Mouse (Mus musculus): ENCODE measurements around the gene Bfar. TPM values are rescaled to one million over a fixed set of nuclear protein-coding genes. Genes with fewer than 3 reads are reported as not detected.

The Bfar gene
- 16.4 TPM for polyA plus RNA-seq (2014; fragmentation: Illumina TruSeq; extraction: RNeasy Lipid Tissue Mini Kit (QIAGEN cat#74804); ENCODE audit: low read depth, low replicate concordance)

DNA sequence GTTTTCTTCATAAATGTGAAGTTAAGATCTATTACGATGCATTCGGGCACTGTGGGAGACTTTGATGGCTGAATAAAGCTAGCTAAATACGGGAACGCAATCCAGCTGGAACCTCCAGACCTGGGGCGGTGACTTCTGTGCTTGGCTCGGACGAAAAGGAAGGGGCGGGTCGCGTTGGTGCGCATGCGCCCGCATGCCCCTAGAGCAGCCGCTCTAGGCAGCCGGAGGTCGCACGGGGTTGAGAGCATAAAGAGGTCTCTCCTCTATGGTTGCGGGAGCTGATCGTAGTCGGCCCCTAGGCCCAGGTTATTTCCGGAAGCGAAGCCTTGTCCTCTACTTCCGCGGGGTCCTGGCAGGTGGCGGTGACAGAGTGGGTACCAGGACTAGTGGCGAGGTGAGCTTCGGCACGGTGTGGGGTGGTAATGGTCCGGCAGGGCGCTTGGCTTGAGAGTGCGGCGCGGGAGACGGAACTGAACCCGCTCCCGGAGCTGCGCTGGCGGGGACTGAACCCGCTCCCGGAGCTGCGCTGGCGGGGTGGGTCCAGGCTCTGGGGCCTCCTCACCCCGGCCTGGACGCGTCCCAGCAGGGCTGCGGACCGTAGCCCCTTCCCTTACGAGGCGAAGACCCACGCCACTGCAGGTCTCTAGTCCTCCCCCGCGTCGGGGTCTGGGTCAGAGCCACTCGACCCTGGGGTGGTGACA, at the start of gene Bfar, which contains the start of gene 3110001I22Rik:
Bfar (plus strand) TSS at position 174 of the 701 bp plus-strand sequence.
3110001I22Rik (plus strand) TSS at position 245 of the 701 bp plus-strand sequence.

DNA sequence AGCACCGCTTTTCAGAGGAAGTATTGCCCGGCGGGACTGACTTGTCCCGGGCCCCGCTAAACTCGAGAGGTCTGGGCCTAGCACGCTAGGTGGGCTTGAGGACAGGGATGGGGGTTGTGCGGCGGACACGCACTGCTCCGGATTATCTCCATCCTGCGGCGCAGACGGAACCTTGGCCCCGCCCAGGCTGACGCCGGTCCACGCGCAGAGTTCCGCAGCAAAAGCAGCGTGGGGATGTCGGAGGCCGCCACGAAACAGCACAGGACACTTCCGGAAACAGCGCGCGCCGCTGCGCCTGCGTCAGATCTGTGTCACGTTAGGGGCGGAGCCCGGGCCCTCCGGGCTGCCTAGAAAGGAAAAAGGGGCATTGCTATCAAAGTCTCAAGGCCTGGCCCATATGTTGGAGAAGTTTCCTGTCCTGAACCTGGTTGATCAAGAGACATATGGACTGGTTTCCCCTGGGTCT, 3.7 kb upstream of the Bfar start, which contains the start of gene Parn:
Parn (minus strand) TSS at position 293 of the 466 bp plus-strand sequence.

DNA sequence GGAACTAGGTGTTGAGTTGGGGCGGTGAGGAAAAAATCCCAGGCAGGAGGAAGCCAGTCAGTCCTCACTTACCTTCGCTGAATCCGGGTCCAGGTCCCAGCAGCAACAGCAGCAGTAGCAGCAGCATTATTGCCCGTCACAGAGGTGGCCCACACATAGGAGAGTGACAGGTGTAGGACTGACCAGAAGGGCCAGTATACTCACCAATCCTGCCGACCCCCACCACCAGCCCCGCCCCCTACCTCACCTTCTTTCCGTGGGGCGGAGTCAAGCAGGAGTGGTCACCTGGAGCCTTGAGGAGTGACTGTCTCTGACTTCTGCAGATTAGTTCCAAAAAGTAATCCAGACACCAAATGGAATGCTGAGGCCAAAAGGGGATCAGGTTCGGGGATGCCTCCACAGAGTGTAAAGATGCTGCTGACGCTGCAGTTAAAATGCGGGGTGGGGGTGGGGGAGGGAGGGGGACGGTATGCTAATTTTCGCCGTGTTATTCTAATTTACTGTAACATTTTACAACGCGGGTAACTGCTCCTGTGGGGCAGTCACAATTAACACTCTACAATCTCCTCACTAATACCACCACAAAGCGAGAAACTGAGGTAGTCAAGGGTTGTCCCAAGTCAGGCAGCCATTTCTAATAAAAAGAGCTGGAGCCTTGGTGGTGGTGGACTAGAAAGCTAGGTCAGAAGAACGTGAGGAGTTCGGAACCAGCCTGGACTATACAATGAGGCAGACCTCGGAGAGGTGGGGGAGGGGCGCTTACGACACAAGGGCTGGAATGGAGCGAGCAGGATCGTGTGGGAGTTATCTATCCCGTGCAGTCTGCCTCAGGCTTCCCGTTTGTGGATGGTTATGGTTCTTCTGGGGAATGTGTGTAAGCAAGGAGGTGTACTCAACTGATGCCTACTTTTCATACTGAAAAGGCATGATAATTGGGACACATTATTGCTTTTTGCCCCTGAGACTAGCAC, 58.9 kb downstream of the Bfar start, which contains the start of gene Pla2g10:
Pla2g10 (minus strand) TSS at position 699 of the 971 bp plus-strand sequence.

Other genes with a start within 250 kb of the Bfar start
- gene Parn, start 3.7 kb upstream of the Bfar start, polyA plus RNA-seq (2014; fragmentation: Illumina TruSeq; extraction: RNeasy Lipid Tissue Mini Kit (QIAGEN cat#74804); ENCODE audit: low read depth, low replicate concordance), result 20.8 TPM
- 6.8 TPM for gene 3110001I22Rik, start 71 bp downstream of the Bfar start, polyA plus RNA-seq (2014; fragmentation: Illumina TruSeq; extraction: RNeasy Lipid Tissue Mini Kit (QIAGEN cat#74804); ENCODE audit: low read depth, low replicate concordance)
- gene Pla2g10, start 59.1 kb downstream of the Bfar start, polyA plus RNA-seq (2014; fragmentation: Illumina TruSeq; extraction: RNeasy Lipid Tissue Mini Kit (QIAGEN cat#74804); ENCODE audit: low read depth, low replicate concordance), result 19.7 TPM
- 21.7 TPM for gene Rrn3, start 108.8 kb downstream of the Bfar start, polyA plus RNA-seq (2014; fragmentation: Illumina TruSeq; extraction: RNeasy Lipid Tissue Mini Kit (QIAGEN cat#74804); ENCODE audit: low read depth, low replicate concordance)
- 60.4 TPM for gene Ntan1, start 147.0 kb downstream of the Bfar start, polyA plus RNA-seq (2014; fragmentation: Illumina TruSeq; extraction: RNeasy Lipid Tissue Mini Kit (QIAGEN cat#74804); ENCODE audit: low read depth, low replicate concordance)
- 286 TPM for gene Pdxdc1, start 231.3 kb downstream of the Bfar start, polyA plus RNA-seq (2014; fragmentation: Illumina TruSeq; extraction: RNeasy Lipid Tissue Mini Kit (QIAGEN cat#74804); ENCODE audit: low read depth, low replicate concordance)
- gene Mpv17l, start 231.3 kb downstream of the Bfar start, polyA plus RNA-seq (2014; fragmentation: Illumina TruSeq; extraction: RNeasy Lipid Tissue Mini Kit (QIAGEN cat#74804); ENCODE audit: low read depth, low replicate concordance), result 4.1 TPM

Measured in testis, adult 10 weeks (tissue).